Mouse (Mus musculus) brain, embryonic 14.5 days (tissue): ENCODE results near the gene Hs3st3b1.

Experiments used
- CTCF ChIP-seq: fragments of 200-500 bp; IDR thresholded peaks from 2 replicates; pipeline ENCODE4 v1.5.1; 2012; ENCODE audit warnings: inconsistent platforms, mild to moderate bottlenecking, moderate library complexity, borderline replicate concordance; ENCODE audit not compliant: insufficient read depth, insufficient read length; ENCODE audit errors: extremely low read depth
- POLR2A ChIP-seq: fragments of 200-500 bp; IDR thresholded peaks from 2 replicates; pipeline ENCODE4 v1.6.1; 2012; ENCODE audit warnings: mild to moderate bottlenecking, inconsistent platforms, borderline replicate concordance; ENCODE audit not compliant: poor library complexity, insufficient read depth, insufficient read length, severe bottlenecking; ENCODE audit errors: extremely low read depth

- TF ChIP-seq CTCF = no peak
- TF ChIP-seq POLR2A = no peak
These were observed 3.6 kb downstream of the Hs3st3b1 start for GRCm38 (mm10) chr11:63918321-63919105.
